Mouse (Mus musculus) heart, embryonic 12.5 days (tissue): Measurements from ENCODE around the gene Rasal2. TPM values are rescaled to one million over a fixed set of nuclear protein-coding genes. Genes with fewer than 3 reads are reported as not detected.

Experiments
- ATAC-seq: fragments of 200-750 bp; cut with Nextera tagmentation; 2 replicates; pipeline ENCODE4 v1.8.0; 2017; ENCODE audit warnings: moderate TSS enrichment, moderate library complexity; ENCODE audit not compliant: insufficient number of reproducible peaks, low FRiP score
- H3K27ac ChIP-seq: fragments of 300-500 bp; sonication (generic); 2 replicates; pipeline ENCODE4 v1.5.1; 2016; ENCODE audit warnings: mild to moderate bottlenecking, moderate library complexity; ENCODE audit not compliant: poor library complexity, severe bottlenecking
- H3K27me3 ChIP-seq: fragments of 300-500 bp; sonication (generic); replicated peaks from 2 replicates; pipeline ENCODE4 v1.6.1; 2016; ENCODE audit warnings: mild to moderate bottlenecking, moderate library complexity
- H3K36me3 ChIP-seq: fragments of 300-500 bp; sonication (generic); 2 replicates; pipeline ENCODE4 v1.6.1; 2016; ENCODE audit warnings: mild to moderate bottlenecking, moderate library complexity
- H3K4me1 ChIP-seq: fragments of 300-500 bp; sonication (generic); replicated peaks from 2 replicates; pipeline ENCODE4 v1.6.1; 2016; ENCODE audit warnings: mild to moderate bottlenecking
- H3K4me2 ChIP-seq: fragments of 300-500 bp; sonication (generic); 2 replicates; pipeline ENCODE4 v1.6.1; 2016; ENCODE audit warnings: mild to moderate bottlenecking, moderate library complexity
- H3K4me3 ChIP-seq: fragments of 300-500 bp; sonication (generic); 2 replicates; pipeline ENCODE4 v1.5.1; 2016; ENCODE audit warnings: mild to moderate bottlenecking
- H3K9ac ChIP-seq: fragments of 300-500 bp; sonication (generic); 2 replicates; pipeline ENCODE4 v1.6.1; 2016; ENCODE audit warnings: mild to moderate bottlenecking, moderate library complexity
- H3K9me3 ChIP-seq: fragments of 300-500 bp; sonication (generic); replicated peaks from 2 replicates; pipeline ENCODE4 v1.6.1; 2016; ENCODE audit warnings: mild to moderate bottlenecking, moderate library complexity
- WGBS: fragments of 180-500 bp; shearing (Covaris S2); methylation state at CpG from one replicate; pipeline ENCODE4 v1.1.7; 2016; 5-methylcytosine and 5-hydroxymethylcytosine counted together
- polyA plus RNA-seq: library from polyadenylated mRNA; unstranded; fragments of >200 nt; fragmentation: Nextera tagmentation; extraction: Ambion mirVana; gene quantifications from 2 replicates; pipeline ENCODE4 v1.2.1, GENCODE M21; 2016

Gene Rasal2
- polyA plus RNA-seq, 1 experiment from 2014 or later, result 20.4 TPM

DNA sequence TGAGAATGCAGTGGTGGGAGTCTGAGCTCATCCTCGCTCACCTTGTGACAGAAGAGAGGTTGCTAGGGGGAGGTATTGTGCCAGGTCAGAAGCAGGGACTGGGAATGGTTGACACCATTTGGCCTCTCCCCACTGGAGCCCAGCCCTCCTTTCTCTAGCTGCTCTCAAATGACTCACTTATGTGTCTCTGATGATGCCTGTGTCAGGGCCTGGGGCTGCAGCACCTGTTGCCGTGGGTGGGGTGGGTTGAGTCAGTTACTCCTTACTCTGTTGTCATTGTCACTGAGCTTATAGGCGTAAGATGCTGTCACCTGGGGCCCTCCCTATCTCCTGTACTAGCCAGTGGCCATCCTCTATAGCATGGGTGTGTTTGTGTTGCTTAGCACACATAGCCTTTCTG lies 321.6 kb downstream of the Rasal2 start:
- no peak overlapping the region for H3K4me2 ChIP-seq
- no peaks in the 10 kb centered on the region for H3K27me3 ChIP-seq
- no peak overlapping the region for H3K9ac ChIP-seq
- H3K27ac ChIP-seq, result no peak overlapping the region
- 63% methylated on average over 3 of the region's 3 CpGs for WGBS
- H3K9me3 ChIP-seq, result no peaks in the 10 kb centered on the region
- 0 out of 2 replicates have a peak, but pooled peaks cover 8% of the 10 kb centered on the region for H3K4me1 ChIP-seq
- H3K4me3 ChIP-seq, result no peak overlapping the region
- no peak for ATAC-seq
- H3K36me3 ChIP-seq, result no peaks in the 10 kb centered on the region

DNA sequence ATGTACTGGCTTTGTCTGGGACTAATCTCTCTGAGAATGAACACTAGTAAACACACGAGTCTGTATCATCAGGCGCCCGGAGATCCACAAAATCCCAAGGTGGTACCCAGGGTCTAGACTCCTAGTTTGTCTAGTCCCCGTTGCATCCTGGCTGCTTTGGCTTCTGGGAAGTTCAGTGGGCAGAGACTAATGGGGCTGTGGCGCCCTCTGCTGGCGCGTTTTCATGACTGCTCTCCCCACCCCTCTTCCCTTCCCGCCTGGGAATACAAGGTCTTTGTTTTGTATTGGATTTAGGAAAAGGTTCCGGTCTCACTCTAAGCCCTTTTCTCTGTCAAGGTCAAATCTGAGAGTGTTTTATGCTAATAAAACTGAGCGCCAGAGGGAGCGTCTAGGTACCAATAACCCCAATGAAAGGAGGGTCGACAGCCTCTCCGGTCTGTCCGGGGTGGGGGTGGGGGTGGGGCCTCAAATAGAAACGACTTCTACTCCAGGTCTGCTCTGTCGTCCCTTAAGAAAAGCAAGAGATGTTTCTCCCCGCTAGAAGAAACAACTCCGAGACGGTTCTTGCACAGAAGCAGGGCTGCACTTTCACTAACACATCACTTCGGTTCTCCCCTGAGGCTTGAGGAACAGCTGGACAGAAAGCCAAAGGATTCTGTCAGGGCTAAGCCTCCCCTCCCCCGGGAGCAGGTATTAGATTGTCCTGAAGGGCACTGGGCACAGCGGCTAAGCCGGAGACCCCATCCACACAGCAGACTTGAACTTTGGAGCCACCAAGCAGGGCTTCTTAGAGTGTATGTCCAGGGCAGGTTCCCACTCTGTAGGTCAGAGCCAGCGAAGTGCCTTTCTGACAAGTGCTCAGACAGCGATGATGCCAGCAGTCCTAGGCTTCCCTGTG lies 326.0 kb downstream of the Rasal2 start:
- Histone ChIP-seq H3K27me3 (no peaks in the 10 kb centered on the region), H3K4me2 (peak overlapping the region; percentile 72), H3K27ac (peak overlapping the region; percentile 5; the same call in 1 of the 2 replicates), H3K9me3 (no peaks in the 10 kb centered on the region), H3K9ac (peak overlapping the region; percentile 64), H3K4me3 (peak overlapping the region; percentile 54), H3K4me1 (peaks cover 9% of the 10 kb centered on the region), H3K36me3 (no peaks in the 10 kb centered on the region)
- peak; percentile 54; the same call in 1 of the 2 replicates for ATAC-seq
- WGBS, result 8% methylated on average over 25 of the region's 25 CpGs

Other genes starting within 250 kb of the Rasal2 start
- 28.4 and 29.7 TPM in 2 replicates for gene Cryzl2, start 46.0 kb upstream of the Rasal2 start, polyA plus RNA-seq
- gene Sec16b, start 94.1 kb upstream of the Rasal2 start, polyA plus RNA-seq, result 1.0 and 1.2 TPM in 2 replicates